Mouse (Mus musculus) 416B (cell line): ENCODE results near the gene Pdia3.
"Not testable (repeated sequence)": the region's sequence is repeated elsewhere in the genome, so short reads cannot be mapped to it uniquely, and the experiment has no call there.

Source experiments
- DNase-seq: peaks from one replicate; pipeline ENCODE4 v3.0.0; 2011; ENCODE audit warnings: low read depth

Pdia3 gene

DNA sequence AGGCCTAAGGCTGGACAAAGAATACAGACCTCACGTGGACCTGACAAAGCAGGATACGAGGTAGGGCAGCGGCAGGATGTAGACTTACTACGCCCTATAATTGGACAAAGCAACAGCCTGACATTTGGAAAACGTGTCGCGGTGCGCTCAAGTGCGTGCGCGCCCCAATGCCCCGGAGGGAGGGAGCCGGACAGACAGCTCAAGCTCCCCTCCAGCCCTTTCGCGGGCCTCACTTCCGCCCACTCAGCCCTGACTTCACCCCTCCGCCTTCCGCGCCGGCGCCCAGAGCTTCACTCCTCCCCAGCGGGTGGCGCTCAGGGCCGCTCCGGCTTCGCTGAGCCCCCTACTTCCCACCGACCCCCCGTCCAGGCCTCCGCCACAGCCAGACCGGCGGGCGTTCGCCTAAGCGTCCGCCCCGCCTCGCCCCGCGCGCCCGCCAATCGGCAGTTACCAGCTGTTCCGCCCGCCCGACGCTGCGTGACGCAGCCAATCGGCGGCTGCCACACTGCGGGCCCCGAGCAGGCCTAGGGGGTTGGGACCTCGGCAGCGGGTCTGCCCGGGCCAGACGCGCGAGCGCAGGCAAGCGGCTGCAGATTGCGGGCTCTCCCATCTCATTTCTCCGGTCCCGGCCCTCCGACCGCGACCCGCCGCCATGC, at the start of gene Pdia3, which contains the start of gene Catsper2:
Gene Pdia3 (plus strand): TSS at position 389 of the 656 bp plus-strand sequence.
Gene Catsper2 (minus strand): TSS at position 406 of the 656 bp plus-strand sequence.
- DNase-seq = peak; percentile 96

GRCm38 (mm10) chr2:121368831-121369230, 44.7 kb upstream of the Pdia3 start:
- DNase-seq = no peak

GRCm38 (mm10) chr2:121370921-121371320, 42.7 kb upstream of the Pdia3 start:
- DNase-seq = no peak

GRCm38 (mm10) chr2:121372266-121372665, 41.3 kb upstream of the Pdia3 start:
- no peak for DNase-seq

DNA sequence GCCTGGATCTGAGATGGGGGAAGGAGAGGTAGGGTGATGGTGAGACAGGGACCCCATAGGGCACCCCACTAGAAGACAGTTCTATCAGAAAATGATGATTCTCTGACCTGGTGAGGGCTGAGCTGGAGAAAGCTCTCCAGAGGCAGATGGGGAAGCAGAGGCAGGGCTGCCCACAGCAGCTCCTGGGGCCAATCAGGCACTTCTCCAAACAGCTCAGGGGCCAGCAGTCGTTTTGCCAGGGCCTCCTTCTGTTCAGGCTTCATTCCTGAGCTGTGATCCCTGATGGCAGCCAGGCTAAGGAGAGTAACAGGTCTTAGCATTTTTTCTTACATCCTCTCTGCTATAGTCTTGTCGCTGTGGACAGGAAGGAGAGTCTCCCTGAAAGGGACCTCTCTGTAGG, 38.8 kb upstream of the Pdia3 start:
- no peak for DNase-seq

DNA sequence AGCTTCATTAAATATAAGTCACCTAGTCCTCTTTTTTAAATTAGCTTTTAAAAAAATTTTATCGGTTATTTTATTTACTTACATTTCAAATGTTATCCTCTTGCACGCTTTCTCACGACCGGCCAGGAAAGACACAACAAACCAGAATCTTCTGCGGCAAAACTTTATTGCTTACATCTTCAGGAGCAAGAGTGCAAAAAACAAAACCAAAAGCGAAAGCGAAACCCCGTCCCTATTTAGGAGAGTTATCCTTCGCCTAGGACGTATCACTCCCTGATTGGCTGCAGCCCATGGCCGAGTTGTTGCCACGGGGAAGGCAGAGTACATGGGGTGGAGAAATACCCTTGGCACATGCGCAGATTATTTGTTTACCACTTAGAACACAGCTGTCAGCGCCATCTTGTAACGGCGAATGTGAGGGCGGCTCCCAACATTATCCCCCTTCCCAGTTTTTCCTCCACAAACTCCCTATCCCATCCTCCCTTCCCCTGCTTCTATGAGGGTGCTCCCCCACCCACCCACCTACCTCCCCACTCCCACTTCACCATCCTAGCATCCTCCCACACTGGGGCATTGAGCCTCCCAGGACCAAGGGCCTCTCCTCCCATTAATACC, 26.5 kb upstream of the Pdia3 start, which contains the start of gene Strc:
Gene Strc (minus strand): TSS at position 208 of the 615 bp plus-strand sequence.
- DNase-seq = not testable (repeated sequence)

GRCm38 (mm10) chr2:121396624-121397023, 17.0 kb upstream of the Pdia3 start:
- DNase-seq = peak; percentile 87

DNA sequence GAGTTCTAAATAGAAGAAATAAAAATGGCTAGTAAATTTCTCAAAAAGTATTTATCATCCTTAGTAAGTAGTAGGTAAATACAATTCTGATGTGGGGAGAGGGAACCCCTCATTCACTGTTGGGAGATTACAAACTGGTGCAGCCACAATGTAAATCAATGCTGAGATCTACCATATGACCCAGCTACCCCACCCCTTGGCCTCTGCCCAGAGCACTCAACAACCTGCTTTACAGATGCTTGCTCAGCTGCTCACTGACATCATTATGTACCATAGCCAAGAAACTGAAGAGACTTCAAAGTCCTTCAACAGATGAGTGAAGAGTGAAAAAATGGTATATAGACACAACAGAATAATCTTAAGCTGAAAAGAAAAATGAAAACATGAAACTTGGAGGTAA, 10.3 kb upstream of the Pdia3 start:
- no peak for DNase-seq

GRCm38 (mm10) chr2:121408160-121408559, 5.4 kb upstream of the Pdia3 start:
- DNase-seq = peak; percentile 81

GRCm38 (mm10) chr2:121412843-121413386, 660 bp upstream of the Pdia3 start:
- DNase-seq = no peak

DNA sequence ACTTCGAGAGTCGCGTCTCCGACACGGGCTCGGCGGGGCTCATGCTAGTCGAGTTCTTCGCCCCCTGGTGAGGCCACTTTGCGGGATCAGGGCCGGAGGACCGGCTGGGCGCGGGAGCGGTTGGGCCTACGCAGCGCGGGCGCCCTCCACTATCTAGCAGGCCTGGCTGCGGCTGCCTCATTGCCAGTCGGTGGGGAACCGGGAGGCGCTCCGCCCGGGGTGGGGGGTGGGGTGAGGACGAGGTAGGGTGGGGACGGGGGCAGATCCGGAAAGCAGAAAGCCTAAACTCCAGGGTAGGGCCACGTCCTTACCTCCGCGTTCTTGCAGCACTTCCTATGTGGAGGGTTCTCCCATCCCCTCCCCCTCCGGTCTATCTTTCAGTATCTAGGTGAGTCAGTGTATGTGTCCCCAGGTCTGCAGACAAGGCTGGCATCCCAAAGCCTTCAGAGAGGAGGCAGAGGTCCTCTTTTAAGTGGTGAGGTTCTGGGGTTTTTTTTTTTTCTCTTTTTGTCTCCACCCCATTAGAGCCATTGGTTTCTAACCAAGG, 637 bp downstream of the Pdia3 start:
- peak; percentile 77 for DNase-seq

DNA sequence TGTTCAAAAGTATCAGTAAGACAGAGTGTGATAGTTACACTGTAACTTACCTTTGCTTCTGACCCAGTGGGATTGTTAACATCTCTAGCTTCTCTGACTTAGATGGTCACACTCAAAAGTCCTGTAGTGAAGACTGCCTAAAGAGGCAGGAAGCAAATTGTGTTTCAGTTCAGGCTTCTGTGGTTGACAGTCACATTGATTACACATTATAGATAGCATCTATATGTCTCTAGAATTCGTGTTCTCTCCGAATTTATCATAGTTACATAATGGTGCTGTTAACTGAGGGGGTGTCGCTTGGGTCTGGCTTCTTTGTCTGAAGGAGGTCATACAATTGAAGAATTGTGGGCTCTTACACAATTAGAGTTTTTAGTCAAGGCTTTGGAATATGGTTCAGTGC, 1.5 kb downstream of the Pdia3 start:
- peak; percentile 20 for DNase-seq

DNA sequence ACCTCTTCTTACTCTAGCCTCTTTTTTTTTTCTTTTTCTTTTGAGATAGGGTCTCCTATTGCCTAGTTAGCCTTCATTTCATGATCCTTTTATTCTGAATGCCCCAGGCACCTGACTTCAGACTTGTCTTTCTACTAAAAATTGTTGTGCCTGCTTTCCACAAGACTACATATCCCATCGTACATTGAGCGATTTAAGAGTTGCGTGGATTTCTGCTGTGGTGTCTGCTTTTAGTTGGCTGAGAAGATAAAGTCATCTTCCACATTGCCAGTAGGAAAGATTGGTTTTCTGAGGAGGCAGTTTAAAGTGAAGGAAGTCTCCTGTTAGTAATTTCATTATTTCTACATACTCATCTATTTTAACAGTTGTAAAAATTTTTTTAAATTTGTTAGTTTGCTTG, 2.0 kb downstream of the Pdia3 start:
- DNase-seq = no peak

DNA sequence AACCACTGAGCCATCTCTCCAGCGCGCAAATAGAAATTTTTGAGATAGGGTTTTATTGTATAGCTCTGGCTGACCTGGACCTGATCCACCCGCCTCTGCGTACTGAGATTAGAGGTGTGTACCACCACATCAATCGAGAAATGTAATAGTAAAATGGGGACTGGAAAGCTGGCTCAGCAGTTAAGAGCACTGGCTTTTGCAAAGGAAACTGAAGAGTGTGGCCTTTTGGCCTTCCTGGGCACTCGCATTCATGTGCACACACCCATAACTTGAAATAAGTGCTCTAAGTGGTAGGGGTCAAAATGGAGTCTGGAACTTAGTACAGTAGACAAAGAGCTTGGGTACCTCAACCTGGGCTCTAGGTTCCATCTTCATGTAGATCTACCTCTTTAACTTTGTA, 2.8 kb downstream of the Pdia3 start:
- no peak for DNase-seq

DNA sequence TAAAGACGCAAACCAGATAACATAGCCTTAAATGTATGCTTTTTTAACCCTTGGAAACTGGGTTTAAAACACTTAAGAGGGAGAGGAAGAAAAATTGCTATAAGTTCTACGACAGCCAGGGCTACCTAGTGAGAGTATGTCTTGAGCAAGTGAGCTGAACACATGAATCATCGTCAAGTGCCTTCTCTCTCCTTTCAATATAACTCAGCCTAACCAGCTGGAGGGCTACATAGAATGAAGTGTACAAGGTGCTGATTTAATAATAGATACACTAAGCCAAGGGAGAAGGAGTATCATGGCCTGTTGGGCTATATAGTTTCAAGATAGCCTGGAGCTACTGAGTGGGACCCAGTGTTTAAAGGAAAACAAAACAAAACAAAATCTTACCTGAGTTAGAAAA, 4.9 kb downstream of the Pdia3 start:
- no peak for DNase-seq

GRCm38 (mm10) chr2:121423166-121423565, 9.6 kb downstream of the Pdia3 start:
- no peak for DNase-seq

DNA sequence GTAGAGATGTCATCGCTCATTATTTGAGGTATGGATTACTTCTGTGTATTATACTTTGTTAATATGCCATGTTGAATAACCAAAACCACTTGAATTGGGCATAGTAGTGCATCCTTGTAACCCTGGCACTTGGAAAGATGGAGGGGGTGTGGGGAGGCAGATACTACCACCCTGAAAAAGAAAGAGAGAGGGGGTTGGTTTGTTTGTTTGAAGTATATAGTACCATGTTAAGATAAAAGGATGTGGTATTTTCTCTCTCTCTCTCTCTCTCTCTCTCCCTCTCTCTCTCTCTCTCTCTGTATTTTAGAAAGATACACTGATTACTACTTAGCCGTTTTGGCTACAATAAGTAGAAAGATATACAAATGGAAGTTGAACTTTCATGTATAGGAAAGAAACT, 12.3 kb downstream of the Pdia3 start:
- no peak for DNase-seq

GRCm38 (mm10) chr2:121434854-121435253, 21.3 kb downstream of the Pdia3 start:
- peak; percentile 62 for DNase-seq

DNA sequence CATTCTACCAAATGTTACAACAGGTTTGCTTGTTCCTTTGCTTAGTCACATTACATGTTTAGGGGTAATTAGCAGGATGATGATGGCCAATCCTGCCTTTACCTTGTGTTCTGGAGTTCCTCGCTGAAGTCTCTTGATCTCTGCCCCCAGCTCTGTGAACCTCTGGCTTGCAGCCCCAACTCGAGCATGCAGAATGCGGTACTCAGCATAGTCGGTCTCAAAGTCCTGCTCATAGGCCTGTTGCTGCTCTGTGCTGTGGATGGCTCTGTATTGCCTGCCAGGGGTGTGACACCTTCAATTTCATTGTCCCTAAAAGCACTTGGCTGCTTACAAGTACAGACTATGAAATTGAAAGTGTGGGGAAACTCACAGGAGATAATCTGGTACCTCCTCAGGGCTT, 26.2 kb downstream of the Pdia3 start:
- no peak for DNase-seq

GRCm38 (mm10) chr2:121440834-121441605, 27.4 kb downstream of the Pdia3 start:
- no peak for DNase-seq

DNA sequence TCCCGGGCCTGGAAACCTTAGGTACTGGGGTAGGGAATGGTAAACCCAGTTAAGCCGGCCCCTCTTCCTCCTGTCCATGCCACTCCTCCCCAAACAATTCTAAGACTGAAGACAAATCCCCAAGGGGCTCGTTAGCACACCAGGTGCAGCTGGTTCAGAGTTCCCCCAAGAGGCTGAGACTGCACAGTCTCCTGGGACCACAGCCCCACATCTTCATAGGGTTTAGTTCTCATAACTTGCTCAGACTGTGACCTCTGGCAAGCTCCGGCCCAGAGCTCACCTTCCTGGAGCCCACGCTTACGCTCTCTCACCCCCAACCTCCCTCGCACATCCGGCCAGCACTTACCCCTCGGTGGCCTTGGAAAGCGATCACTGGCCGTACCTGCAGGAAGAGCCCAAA, 28.2 kb downstream of the Pdia3 start:
- no peak for DNase-seq
